Mouse (Mus musculus) kidney, adult 2 months (tissue): ENCODE results near the gene Slc17a6. TPM values are rescaled to one million over a fixed set of nuclear protein-coding genes. Genes with fewer than 3 reads are reported as not detected.

Experiments
- DNase-seq: peaks from one replicate; pipeline ENCODE4 v3.0.0; 2021
- H3K27ac ChIP-seq: fragments of 200-500 bp; 2 replicates; pipeline ENCODE4 v1.5.1; 2012; ENCODE audit warnings: low read depth, low read length, control low read depth, inconsistent platforms; ENCODE audit not compliant: insufficient read depth
- H3K27me3 ChIP-seq: fragments of 200-500 bp; replicated peaks from 2 replicates; pipeline ENCODE4 v1.6.1; 2012; ENCODE audit warnings: mild to moderate bottlenecking, moderate library complexity, low read length, inconsistent platforms; ENCODE audit not compliant: control insufficient read depth, insufficient read depth
- H3K36me3 ChIP-seq: fragments of 200-500 bp; 2 replicates; pipeline ENCODE4 v1.6.1; 2012; ENCODE audit warnings: mild to moderate bottlenecking, moderate library complexity, low read length, inconsistent platforms; ENCODE audit not compliant: control insufficient read depth, insufficient read depth
- H3K4me1 ChIP-seq: fragments of 200-500 bp; 2 replicates; pipeline ENCODE4 v1.6.1; 2011; ENCODE audit warnings: low read length; ENCODE audit not compliant: control insufficient read depth, insufficient read depth
- H3K4me3 ChIP-seq: fragments of 200-500 bp; 2 replicates; pipeline ENCODE4 v1.5.1; 2011; ENCODE audit warnings: mild to moderate bottlenecking, low read depth, low read length, control low read depth; ENCODE audit not compliant: insufficient read depth
- CTCF ChIP-seq: fragments of 200-500 bp; conservative IDR thresholded peaks from 2 replicates; pipeline ENCODE4 v1.5.1; 2011; ENCODE audit warnings: low read depth, mild to moderate bottlenecking, control low read depth, low read length, moderate library complexity, mixed read lengths; ENCODE audit not compliant: insufficient read depth, insufficient read length
- POLR2A ChIP-seq: fragments of 200-500 bp; IDR thresholded peaks from one replicate; pipeline ENCODE4 v1.6.1; 2011; ENCODE audit warnings: low read depth, low read length, control low read depth
- WGBS: fragments of 180-500 bp; shearing (Covaris S2); methylation state at CpG from one replicate; pipeline ENCODE4 v1.1.7; 2018; 5-methylcytosine and 5-hydroxymethylcytosine counted together
- polyA plus RNA-seq: library from polyadenylated mRNA; depleted of rRNA; stranded (reverse); fragments of >200 nt; gene quantifications from 2 replicates; pipeline ENCODE4 v1.2.3, GENCODE M21; 2012

Slc17a6 gene
- polyA plus RNA-seq, 1 experiment = not detected

DNA sequence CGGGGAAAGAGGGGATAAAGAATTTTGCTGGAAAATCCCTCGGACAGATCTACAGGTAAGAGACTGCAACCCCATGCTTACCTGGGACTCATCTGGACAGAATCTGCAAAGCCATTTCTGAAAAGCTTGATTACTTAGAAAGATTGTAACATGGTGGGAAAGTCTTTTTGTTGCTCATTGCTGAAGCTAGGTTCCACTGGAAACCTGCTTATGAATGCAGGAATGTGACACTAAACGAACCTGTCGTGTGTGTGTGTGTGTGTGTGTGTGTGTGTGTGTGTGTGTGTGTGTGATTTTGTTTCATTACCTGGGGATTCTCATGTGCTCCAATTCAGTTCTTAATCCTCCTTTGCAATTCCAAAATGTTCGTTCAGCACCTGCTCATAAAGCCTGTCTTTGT lies 860 bp downstream of the Slc17a6 start:
- TF ChIP-seq CTCF (no peak), POLR2A (no peak)
- Histone ChIP-seq H3K4me3 (no peak overlapping the region), H3K4me1 (no peaks in the 10 kb centered on the region), H3K27ac (no peak overlapping the region), H3K36me3 (no peaks in the 10 kb centered on the region), H3K27me3 (peaks cover 3% of the 10 kb centered on the region)
- 2% methylated on average over 5 of the region's 5 CpGs for WGBS
- DNase-seq = no peak

DNA sequence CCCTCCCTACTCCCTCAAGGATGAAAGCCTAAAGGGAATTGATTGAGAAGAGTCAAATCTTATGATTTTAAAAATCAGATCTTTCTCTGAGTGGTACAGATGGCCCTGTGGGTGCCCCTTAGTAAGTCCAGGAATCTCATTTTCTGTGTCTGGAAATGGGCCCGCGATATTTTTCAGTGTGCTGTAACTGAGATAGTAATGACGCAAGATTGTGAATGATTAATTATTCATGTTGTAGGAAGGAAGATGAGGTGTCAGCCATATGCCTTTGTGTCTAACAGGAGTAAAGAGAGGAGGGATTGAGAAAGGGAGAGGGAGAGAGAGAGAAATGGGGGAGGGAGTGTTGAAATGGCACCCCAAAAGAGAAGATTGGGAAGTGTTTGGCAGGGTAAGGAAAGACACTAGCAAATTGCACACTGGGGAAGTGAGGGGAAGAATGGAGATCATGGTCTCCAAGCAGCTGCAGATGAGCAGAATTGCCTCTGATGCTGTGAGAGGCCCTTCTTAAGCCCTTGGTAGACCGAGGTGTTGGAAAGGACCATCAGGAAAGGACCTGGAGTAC lies 2.6 kb downstream of the Slc17a6 start:
- no peaks in the 10 kb centered on the region for H3K36me3 ChIP-seq
- no peak overlapping the region for H3K4me3 ChIP-seq
- TF ChIP-seq POLR2A (no peak), CTCF (no peak)
- no peak for DNase-seq
- 0% methylated on average over 4 of the region's 4 CpGs for WGBS
- H3K27me3 ChIP-seq = peaks cover 3% of the 10 kb centered on the region
- no peaks in the 10 kb centered on the region for H3K4me1 ChIP-seq
- H3K27ac ChIP-seq = no peak overlapping the region

DNA sequence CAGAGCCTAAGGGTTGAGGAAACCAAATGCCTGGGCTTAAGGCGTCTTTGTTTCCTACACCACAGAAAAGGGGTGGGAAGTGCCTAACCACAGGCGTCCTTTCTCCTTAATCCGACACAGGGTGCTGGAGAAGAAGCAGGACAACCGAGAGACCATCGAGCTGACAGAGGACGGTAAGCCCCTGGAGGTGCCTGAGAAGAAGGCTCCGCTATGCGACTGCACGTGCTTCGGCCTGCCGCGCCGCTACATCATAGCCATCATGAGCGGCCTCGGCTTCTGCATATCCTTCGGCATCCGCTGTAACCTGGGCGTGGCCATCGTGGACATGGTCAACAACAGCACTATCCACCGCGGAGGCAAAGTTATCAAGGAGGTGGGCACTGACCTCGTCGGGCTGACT lies 3.4 kb downstream of the Slc17a6 start:
- TF ChIP-seq POLR2A (no peak), CTCF (no peak)
- Histone ChIP-seq H3K27ac (no peak overlapping the region), H3K36me3 (no peaks in the 10 kb centered on the region), H3K4me3 (no peak overlapping the region), H3K27me3 (peaks cover 3% of the 10 kb centered on the region), H3K4me1 (no peaks in the 10 kb centered on the region)
- 1% methylated on average over 23 of the region's 23 CpGs for WGBS
- no peak for DNase-seq

DNA sequence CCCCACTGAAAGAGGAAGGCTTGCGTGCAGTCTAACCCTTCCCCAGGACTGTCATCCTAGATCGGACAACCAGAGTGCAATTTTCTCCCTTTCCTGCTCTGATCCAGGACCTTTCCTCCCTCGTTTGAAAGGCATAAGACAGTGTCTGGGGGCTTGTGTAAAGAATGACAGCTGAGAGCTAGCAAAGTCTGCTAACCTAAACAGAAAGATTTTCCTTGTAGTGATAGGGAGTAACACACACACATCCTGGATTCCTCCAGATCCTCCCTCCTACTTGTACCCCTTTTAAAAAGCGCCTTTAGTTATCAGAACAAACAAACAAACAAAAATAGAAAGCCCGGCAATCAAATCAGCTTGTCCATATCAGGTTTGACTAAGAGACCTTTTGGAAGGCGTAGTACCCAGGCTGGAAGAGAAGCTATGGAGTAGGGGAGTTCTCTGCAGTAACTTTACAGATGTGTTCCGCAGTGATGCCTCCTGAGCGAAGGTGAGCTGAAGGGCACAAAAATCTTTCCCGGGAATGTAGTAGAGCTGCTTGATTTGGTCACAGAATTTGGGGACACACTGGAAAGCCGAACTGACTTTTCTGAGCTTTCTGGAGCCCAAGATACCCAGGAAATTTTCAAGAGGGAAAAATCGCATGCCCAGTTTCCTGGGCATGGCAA lies 3.9 kb downstream of the Slc17a6 start:
- H3K4me3 ChIP-seq = no peak overlapping the region
- H3K27ac ChIP-seq = no peak overlapping the region
- no peak for DNase-seq
- no peaks in the 10 kb centered on the region for H3K4me1 ChIP-seq
- 7% methylated on average over 11 of the region's 11 CpGs for WGBS
- TF ChIP-seq POLR2A = no peak
- TF ChIP-seq CTCF = no peak
- no peaks in the 10 kb centered on the region for H3K36me3 ChIP-seq
- H3K27me3 ChIP-seq = peaks cover 3% of the 10 kb centered on the region

DNA sequence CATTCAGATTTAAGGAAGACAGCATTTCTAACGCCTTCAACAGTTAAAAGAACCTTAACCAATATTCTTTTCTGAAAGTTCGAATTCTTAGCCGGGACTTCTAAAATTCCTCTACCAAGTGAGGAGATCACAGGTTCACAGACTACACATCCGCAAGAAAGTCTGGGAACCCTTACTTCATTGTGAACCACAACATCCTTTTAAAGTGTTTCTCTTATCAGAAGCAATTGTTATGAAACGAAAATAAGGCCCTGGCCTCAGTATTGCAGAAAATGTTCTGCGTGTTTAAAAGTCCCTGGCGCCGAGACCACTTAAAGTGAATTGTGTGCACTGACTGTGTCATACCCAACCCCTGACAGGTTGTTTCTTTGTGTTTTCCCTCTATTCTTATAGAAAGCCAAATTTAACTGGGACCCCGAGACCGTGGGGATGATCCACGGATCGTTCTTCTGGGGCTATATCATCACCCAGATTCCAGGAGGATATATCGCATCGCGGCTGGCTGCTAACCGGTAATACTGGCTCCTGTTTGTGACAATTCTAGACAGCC lies 4.7 kb downstream of the Slc17a6 start:
- TF ChIP-seq CTCF = no peak
- TF ChIP-seq POLR2A = no peak
- Histone ChIP-seq H3K27ac (no peak overlapping the region), H3K27me3 (peaks cover 3% of the 10 kb centered on the region), H3K4me3 (no peak overlapping the region), H3K4me1 (no peaks in the 10 kb centered on the region), H3K36me3 (no peaks in the 10 kb centered on the region)
- DNase-seq = no peak
- 3% methylated on average over 16 of the region's 16 CpGs for WGBS

DNA sequence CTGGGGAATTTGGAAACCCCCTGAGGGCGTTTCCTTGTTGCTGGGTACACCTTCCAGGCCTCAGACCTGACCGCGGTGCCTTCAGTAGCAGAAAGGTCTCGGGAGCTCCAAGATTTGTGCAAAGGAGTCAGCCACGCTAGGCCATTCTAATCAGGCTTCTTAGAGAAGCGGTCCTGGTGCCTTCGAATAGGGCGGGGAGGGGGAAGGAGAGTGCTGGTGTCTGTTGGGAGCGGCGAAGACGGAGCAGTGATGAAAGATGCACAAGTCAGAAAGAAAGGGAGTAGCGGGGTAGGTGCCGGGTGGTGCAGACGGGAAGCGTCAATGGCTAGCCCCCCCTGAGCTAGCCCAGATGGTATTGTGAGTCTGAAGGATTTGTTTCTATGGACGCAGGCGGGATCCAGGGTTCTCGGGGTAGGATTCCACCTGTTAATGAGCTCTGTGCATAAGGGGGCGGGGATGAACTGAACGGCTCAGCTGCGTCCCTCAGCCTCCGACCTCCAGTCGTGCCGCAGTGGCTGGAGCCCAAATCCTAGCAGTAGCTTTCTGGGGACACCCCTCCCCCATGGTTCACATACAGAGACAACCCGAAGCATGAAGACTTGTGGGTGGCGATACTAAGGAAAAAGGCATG lies 5.3 kb downstream of the Slc17a6 start:
- H3K4me1 ChIP-seq = no peaks in the 10 kb centered on the region
- TF ChIP-seq POLR2A (no peak), CTCF (no peak)
- 2% methylated on average over 26 of the region's 26 CpGs for WGBS
- no peak overlapping the region for H3K27ac ChIP-seq
- H3K27me3 ChIP-seq = peaks cover 3% of the 10 kb centered on the region
- no peak overlapping the region for H3K4me3 ChIP-seq
- no peaks in the 10 kb centered on the region for H3K36me3 ChIP-seq
- no peak for DNase-seq

DNA sequence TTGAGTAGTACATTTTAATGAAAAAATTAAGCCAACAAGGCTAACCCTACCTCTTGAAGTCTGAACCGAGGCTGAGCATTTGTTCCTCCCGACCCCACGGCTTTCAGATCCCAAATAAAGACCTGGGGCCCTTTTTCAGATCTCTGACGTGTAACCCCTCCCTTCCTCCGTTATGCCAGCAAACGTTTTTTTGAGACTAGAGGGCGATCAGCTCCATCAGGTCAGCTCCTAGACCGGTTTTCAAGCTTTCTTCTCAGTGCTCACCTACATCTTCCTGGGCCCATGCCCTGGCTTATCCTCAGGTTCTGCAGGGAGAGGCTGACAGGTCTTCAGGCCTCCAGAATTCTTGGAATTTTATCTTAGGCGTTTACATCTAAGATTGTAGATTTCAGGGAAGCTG lies 5.9 kb downstream of the Slc17a6 start:
- TF ChIP-seq POLR2A = no peak
- TF ChIP-seq CTCF = no peak
- Histone ChIP-seq H3K36me3 (no peaks in the 10 kb centered on the region), H3K27me3 (peaks cover 3% of the 10 kb centered on the region), H3K27ac (no peak overlapping the region), H3K4me1 (no peaks in the 10 kb centered on the region), H3K4me3 (no peak overlapping the region)
- 3% methylated on average over 9 of the region's 9 CpGs for WGBS
- no peak for DNase-seq
